Mouse (Mus musculus): ENCODE results near the gene Medag. TPM values are rescaled to one million over a fixed set of nuclear protein-coding genes. Genes with fewer than 3 reads are reported as not detected.

Medag gene
- polyA plus RNA-seq, 2 experiments from 2014 or later: 2.4 to 2.7 TPM

GRCm38 (mm10) chr5:149430943-149431342, 19.4 kb downstream of the Medag start:
- ATAC-seq: no peak

- no peak for ATAC-seq
Measured at GRCm38 (mm10) chr5:149433618-149434017, 22.1 kb downstream of the Medag start.

GRCm38 (mm10) chr5:149434141-149434690, 22.7 kb downstream of the Medag start:
- ATAC-seq: peak; percentile 67

DNA sequence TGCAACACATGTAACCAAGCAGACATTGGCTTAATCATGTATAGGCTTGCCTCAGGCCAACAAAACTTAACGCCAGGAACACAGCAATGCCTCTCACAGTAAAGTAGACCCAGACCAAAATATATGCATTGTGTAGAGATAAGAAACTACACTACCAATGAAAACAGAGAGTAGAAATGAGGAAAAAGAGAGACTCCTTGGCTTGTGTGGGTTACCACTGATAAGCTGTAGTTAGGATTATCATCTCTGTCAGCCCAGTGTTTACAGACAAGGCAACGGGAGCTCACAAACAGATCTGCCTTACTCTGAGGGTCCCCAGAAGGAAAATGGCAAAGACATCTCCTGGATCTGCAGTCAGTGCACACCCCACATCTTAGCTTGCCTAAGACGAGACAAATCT, 25.0 kb downstream of the Medag start:
- no peak for ATAC-seq

- ATAC-seq: no peak
Measured at GRCm38 (mm10) chr5:149437150-149437549, 25.6 kb downstream of the Medag start.

- peak; percentile 88 for ATAC-seq
Measured at GRCm38 (mm10) chr5:149439531-149440179, 28.1 kb downstream of the Medag start, which contains the start of gene Tex26. Gene Tex26 (plus strand): TSS chr5:149439660.

DNA sequence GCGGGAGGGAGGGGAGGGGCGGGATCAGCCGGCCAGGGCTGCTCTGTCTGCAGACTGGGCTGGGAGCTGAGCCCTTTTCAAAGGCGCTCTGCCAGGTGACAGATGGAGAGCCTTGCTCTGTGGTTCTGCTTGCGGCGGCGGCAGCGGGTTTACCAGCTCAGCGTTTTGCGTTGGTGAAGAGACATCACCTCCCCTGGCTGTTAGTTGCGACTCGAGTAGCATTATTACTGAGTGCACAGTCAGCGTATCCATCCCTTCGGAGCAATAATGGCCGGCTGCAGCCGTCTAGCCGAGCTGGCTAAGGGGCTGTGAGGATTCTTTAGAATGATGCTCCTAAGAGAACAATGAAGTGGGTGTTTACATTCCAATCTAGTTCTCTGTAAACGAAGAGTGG, 28.6 kb downstream of the Medag start:
- ATAC-seq: peak; percentile 32

DNA sequence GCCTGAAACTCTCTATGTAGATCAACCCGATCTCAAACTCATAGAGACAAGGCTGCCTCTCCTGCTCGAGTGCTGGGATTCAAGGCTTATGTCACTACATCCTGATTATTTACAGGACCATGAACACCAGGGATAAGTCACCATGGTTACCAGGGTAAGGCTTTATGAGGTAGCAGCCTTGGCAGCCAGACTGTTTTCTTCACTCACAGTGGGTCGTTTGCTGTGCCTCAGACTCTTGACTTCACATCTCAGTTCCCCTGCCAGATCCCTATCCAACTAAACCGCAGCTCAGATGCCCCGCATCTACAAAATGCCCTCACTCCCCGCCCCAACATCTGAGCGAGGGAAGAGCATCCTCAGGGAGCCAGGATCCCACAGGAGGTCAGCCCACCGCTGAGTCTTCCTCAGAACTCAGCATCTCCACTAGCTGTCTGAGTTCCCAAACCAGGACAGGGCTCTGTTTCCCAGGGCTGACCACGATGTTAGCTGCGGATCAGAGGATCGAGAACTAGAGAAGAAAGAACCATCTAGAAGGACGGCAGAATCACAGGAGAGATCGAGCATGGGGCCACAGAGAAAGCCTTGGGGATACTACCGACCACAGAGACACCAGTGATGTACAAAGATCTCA, 30.2 kb downstream of the Medag start:
- ATAC-seq: no peak

- ATAC-seq: no peak
Measured at GRCm38 (mm10) chr5:149442277-149442660, 30.7 kb downstream of the Medag start.

GRCm38 (mm10) chr5:149444451-149444850, 32.9 kb downstream of the Medag start:
- ATAC-seq: no peak

- no peak for ATAC-seq
Measured at GRCm38 (mm10) chr5:149446495-149446894, 34.9 kb downstream of the Medag start.

DNA sequence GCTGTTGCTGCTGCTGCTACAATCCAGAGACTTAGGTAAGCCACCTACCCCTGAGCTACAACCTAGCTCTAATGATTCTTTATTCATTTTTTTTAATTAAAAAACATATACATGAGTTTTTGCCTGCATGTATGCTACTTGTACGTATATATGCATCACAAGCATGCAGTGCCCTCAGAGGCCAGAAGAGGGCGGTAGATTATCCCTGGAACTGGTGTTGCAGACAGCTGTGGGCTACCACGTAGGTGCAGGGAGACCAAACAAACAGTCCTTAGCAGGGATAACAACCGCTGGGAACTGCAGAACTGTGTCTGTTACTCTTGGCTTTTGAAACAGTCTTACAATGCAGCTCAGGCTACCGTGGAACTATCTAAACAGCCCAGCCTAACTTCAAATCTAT, 36.2 kb downstream of the Medag start:
- no peak for ATAC-seq

GRCm38 (mm10) chr5:149449406-149449805, 37.9 kb downstream of the Medag start:
- ATAC-seq: no peak

DNA sequence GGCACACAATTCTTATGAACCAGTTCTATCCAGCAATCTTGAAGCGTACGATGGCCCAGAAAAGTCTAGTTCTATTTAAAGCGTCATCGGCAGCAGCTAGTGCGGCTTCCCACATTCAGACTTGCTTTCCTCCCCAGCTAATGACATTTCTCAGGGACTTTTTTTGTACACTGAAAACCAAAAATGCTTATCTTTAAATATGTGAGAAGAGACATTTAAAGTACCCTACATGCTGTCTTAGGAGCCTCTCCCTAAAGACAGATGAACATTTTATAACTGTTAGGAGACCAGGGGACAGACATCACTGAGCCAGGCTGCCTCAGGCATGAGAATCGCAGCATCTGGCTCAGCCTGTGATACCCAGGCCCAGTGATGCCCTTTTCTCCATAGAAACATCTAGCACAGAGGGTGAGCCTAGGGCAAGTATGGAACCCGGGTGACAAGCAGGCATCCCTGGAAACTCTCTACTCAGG, 39.7 kb downstream of the Medag start:
- no peak for ATAC-seq

GRCm38 (mm10) chr5:149454281-149454680, 42.7 kb downstream of the Medag start:
- ATAC-seq: peak; percentile 84

DNA sequence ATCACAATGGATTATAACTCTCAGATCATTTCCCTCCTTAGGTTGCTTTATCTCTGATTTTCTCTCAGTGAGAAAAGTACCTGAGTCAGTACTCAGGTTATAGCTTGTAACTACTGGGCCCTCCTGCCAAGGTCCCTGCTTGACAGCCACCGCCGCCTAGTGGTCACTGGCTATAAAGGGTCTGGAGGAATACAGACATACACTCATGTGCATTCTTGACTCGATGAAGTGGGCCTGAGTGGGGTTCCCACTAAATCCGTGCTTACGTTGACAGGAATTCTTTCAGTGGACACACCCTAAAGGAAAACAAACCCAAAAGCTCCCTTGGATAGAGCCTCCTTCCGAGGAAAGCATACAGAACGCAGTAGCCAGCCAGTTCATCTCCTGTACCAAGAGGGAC, 45.0 kb downstream of the Medag start:
- ATAC-seq: no peak

- no peak for ATAC-seq
Measured at GRCm38 (mm10) chr5:149462071-149462470, 50.5 kb downstream of the Medag start.

GRCm38 (mm10) chr5:149465305-149465704, 53.8 kb downstream of the Medag start:
- no peak for ATAC-seq

DNA sequence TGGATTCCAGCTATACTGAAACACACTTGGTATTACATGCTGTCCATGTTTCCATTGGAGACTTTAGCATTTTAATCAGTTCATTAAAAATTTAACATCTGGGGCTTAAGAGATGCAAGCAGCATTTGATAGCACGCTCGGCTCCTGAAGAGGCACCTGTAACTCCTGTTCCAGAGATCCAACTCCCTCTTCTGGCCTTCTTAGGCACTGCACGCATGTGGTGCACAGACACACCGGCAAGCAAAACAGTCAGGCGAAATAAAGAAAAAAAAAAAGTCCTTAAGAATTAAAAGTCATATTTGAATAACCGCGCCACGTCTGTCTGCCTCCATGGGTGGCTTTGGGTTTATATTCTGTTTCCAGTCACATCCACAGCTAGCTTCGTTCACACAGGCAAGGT, 62.6 kb downstream of the Medag start:
- no peak for ATAC-seq

DNA sequence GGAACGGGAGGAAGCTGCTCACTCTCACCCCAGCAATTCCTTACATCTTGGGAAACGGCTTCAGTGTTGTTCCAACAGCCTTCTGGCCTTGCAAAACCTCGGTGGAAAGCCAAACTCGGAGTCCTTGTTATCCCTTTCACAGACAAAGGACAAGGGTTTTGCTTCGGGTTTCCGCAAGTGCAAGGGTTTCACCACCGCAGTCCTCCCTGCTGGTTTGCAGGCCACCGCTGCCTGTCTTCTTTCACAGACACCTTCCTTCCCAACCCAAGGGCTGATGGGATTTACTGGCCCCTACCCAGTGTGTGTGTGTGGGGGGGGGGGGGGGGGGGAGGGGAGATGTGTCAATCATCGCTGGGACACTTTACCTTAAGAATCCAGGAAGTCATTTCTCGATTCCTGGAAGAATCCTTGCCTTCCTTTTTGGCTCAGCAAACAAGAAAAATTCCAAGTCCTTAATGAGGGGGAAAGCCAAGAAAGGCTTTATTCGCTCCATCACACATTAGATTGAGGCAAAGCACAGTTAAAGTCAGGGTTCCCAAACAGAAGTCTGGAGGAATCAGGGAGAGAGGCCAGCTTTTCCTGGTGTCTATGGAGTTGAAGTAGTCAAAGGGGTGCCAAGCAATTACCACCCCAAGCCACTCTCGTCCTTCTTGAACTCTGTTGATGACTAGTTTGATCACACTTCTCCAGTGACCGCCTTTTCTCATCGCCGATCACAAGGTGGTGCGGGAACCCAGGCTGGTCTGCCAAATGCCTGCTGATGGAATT, 63.3 kb downstream of the Medag start:
- no peak for ATAC-seq
